Mouse (Mus musculus) hindbrain, embryonic 14.5 days (tissue): ENCODE results near the gene U2af2. TPM values are rescaled to one million over a fixed set of nuclear protein-coding genes. Genes with fewer than 3 reads are reported as not detected.

Experiments used
- ATAC-seq: fragments of 200-750 bp; cut with Nextera tagmentation; 2 replicates; pipeline ENCODE4 v1.8.0; 2017; ENCODE audit warnings: moderate number of reproducible peaks, mild to moderate bottlenecking, moderate TSS enrichment, moderate library complexity; ENCODE audit not compliant: low FRiP score
- DNase-seq: peaks from one replicate; pipeline ENCODE4 v3.0.0-alpha.2; 2015; ENCODE audit warnings: low spot score
- H3K27ac ChIP-seq: fragments of 300-500 bp; sonication (generic); 2 replicates; pipeline ENCODE4 v1.5.1; 2014; ENCODE audit warnings: mild to moderate bottlenecking, moderate library complexity
- H3K27me3 ChIP-seq: fragments of 300-500 bp; sonication (generic); 2 replicates; pipeline ENCODE4 v1.6.1; 2014; ENCODE audit warnings: mild to moderate bottlenecking, low read length, mixed read lengths; ENCODE audit not compliant: control insufficient read depth, insufficient read depth
- H3K36me3 ChIP-seq: fragments of 300-500 bp; sonication (generic); replicated peaks from 2 replicates; pipeline ENCODE4 v1.6.1; 2014; ENCODE audit not compliant: control insufficient read depth, insufficient read depth
- H3K4me1 ChIP-seq: fragments of 300-500 bp; sonication (generic); replicated peaks from 2 replicates; pipeline ENCODE4 v1.6.1; 2014; ENCODE audit warnings: antibody characterized with exemption, low read length, mixed read lengths; ENCODE audit not compliant: control insufficient read depth, insufficient read depth
- H3K4me2 ChIP-seq: fragments of 300-500 bp; sonication (generic); replicated peaks from 2 replicates; pipeline ENCODE4 v1.6.1; 2014; ENCODE audit warnings: mild to moderate bottlenecking, moderate library complexity
- H3K4me3 ChIP-seq: fragments of 300-500 bp; sonication (generic); replicated peaks from 2 replicates; pipeline ENCODE4 v1.5.1; 2014; ENCODE audit warnings: mild to moderate bottlenecking, low read length
- H3K9ac ChIP-seq: fragments of 300-500 bp; sonication (generic); 2 replicates; pipeline ENCODE4 v1.6.1; 2014
- H3K9me3 ChIP-seq: fragments of 300-500 bp; sonication (generic); 2 replicates; pipeline ENCODE4 v1.6.1; 2016; ENCODE audit warnings: low read length; ENCODE audit not compliant: control insufficient read depth
- WGBS: fragments of 180-500 bp; shearing (Covaris S2); extraction: QIAGEN DNeasy Blood & Tissue Kit; methylation state at CpG from one replicate; pipeline ENCODE4 v1.1.7; 2014; 5-methylcytosine and 5-hydroxymethylcytosine counted together
- polyA plus RNA-seq: library from polyadenylated mRNA; unstranded; fragments of >200 nt; fragmentation: Nextera tagmentation; extraction: Ambion mirVana; gene quantifications from 2 replicates; pipeline ENCODE4 v1.2.1, GENCODE M21; 2014

Gene U2af2
- polyA plus RNA-seq, 1 experiment from 2014 or later = 96.6 TPM

GRCm38 (mm10) chr7:5091008-5091728, 29.2 kb downstream of the U2af2 start:
- 90% methylated on average over 15 of the region's 15 CpGs for WGBS
- Histone ChIP-seq H3K27ac (no peak overlapping the region), H3K4me3 (no peak overlapping the region), H3K9ac (no peak overlapping the region), H3K4me1 (no peaks in the 10 kb centered on the region; the same call in 1 of the 2 replicates), H3K4me2 (no peak overlapping the region), H3K27me3 (no peaks in the 10 kb centered on the region), H3K36me3 (peaks cover 53% of the 10 kb centered on the region), H3K9me3 (no peaks in the 10 kb centered on the region)
- ATAC-seq (no peak), DNase-seq (no peak)

- no peaks in the 10 kb centered on the region for H3K9me3 ChIP-seq
- H3K27me3 ChIP-seq = no peaks in the 10 kb centered on the region
- no peak for ATAC-seq
- no peak overlapping the region for H3K9ac ChIP-seq
- H3K4me2 ChIP-seq = no peak overlapping the region
- no peak for DNase-seq
- 86% methylated on average over 6 of the region's 6 CpGs for WGBS
- H3K36me3 ChIP-seq = peaks cover 61% of the 10 kb centered on the region
- H3K4me3 ChIP-seq = no peak overlapping the region
- H3K4me1 ChIP-seq = no peaks in the 10 kb centered on the region
- no peak overlapping the region for H3K27ac ChIP-seq
Observed at GRCm38 (mm10) chr7:5092381-5092780, 30.4 kb downstream of the U2af2 start.

- H3K27me3 ChIP-seq = no peaks in the 10 kb centered on the region
- no peak overlapping the region for H3K27ac ChIP-seq
- no peak overlapping the region for H3K4me3 ChIP-seq
- no peaks in the 10 kb centered on the region for H3K4me1 ChIP-seq
- DNase-seq (no peak), ATAC-seq (no peak)
- WGBS = 84% methylated on average over 21 of the region's 21 CpGs
- no peak overlapping the region for H3K9ac ChIP-seq
- no peak overlapping the region for H3K4me2 ChIP-seq
- peaks cover 67% of the 10 kb centered on the region for H3K36me3 ChIP-seq
- H3K9me3 ChIP-seq = no peaks in the 10 kb centered on the region
Observed at GRCm38 (mm10) chr7:5092831-5093510, 31.0 kb downstream of the U2af2 start.

- peaks cover 51% of the 10 kb centered on the region for H3K36me3 ChIP-seq
- DNase-seq (no peak), ATAC-seq (no peak)
- H3K4me2 ChIP-seq = no peak overlapping the region
- no peaks in the 10 kb centered on the region for H3K4me1 ChIP-seq
- no peak overlapping the region for H3K9ac ChIP-seq
- H3K27ac ChIP-seq = no peak overlapping the region
- WGBS = 94% methylated on average over 5 of the region's 5 CpGs
- H3K9me3 ChIP-seq = no peaks in the 10 kb centered on the region
- no peaks in the 10 kb centered on the region for H3K27me3 ChIP-seq
- H3K4me3 ChIP-seq = no peak overlapping the region
Observed at GRCm38 (mm10) chr7:5098769-5099168, 36.8 kb downstream of the U2af2 start.

- 85% methylated on average over 3 of the region's 3 CpGs for WGBS
Observed at GRCm38 (mm10) chr7:5099796-5100195, 37.9 kb downstream of the U2af2 start.

GRCm38 (mm10) chr7:5101066-5101663, 39.2 kb downstream of the U2af2 start:
- ATAC-seq (peak; percentile 25; the same call in 1 of the 2 replicates), DNase-seq (no peak)
- Histone ChIP-seq H3K4me2 (no peak overlapping the region), H3K9ac (no peak overlapping the region), H3K27me3 (no peaks in the 10 kb centered on the region), H3K27ac (no peak overlapping the region), H3K4me1 (no peaks in the 10 kb centered on the region), H3K4me3 (no peak overlapping the region), H3K9me3 (no peaks in the 10 kb centered on the region), H3K36me3 (peaks cover 28% of the 10 kb centered on the region)
- WGBS = 88% methylated on average over 10 of the region's 10 CpGs

More at GRCm38 (mm10) chr7:5099796-5100195, 37.9 kb downstream of the U2af2 start:
- no peak for ATAC-seq
- no peak overlapping the region for H3K9ac ChIP-seq
- no peak overlapping the region for H3K4me2 ChIP-seq
- DNase-seq = no peak
- peaks cover 42% of the 10 kb centered on the region for H3K36me3 ChIP-seq
- no peaks in the 10 kb centered on the region for H3K27me3 ChIP-seq
- no peaks in the 10 kb centered on the region for H3K4me1 ChIP-seq
- H3K27ac ChIP-seq = no peak overlapping the region
- no peak overlapping the region for H3K4me3 ChIP-seq
- no peaks in the 10 kb centered on the region for H3K9me3 ChIP-seq

- H3K4me3 ChIP-seq = no peak overlapping the region
- no peak overlapping the region for H3K4me2 ChIP-seq
- H3K4me1 ChIP-seq = no peaks in the 10 kb centered on the region
- H3K9me3 ChIP-seq = no peaks in the 10 kb centered on the region
- no peak overlapping the region for H3K27ac ChIP-seq
- H3K9ac ChIP-seq = no peak overlapping the region
- WGBS = 89% methylated on average over 2 of the region's 2 CpGs
- peaks cover 17% of the 10 kb centered on the region for H3K36me3 ChIP-seq
- no peak for DNase-seq
- no peak for ATAC-seq
- no peaks in the 10 kb centered on the region for H3K27me3 ChIP-seq
Observed at GRCm38 (mm10) chr7:5102564-5102963, 40.6 kb downstream of the U2af2 start.

GRCm38 (mm10) chr7:5108272-5108671, 46.3 kb downstream of the U2af2 start:
- no peaks in the 10 kb centered on the region for H3K27me3 ChIP-seq
- H3K27ac ChIP-seq = no peak overlapping the region
- 82% methylated on average over 4 of the region's 4 CpGs for WGBS
- no peak overlapping the region for H3K4me3 ChIP-seq
- no peak overlapping the region for H3K4me2 ChIP-seq
- H3K4me1 ChIP-seq = no peaks in the 10 kb centered on the region
- H3K36me3 ChIP-seq = no peaks in the 10 kb centered on the region
- DNase-seq (no peak), ATAC-seq (no peak)
- no peak overlapping the region for H3K9ac ChIP-seq
- H3K9me3 ChIP-seq = no peaks in the 10 kb centered on the region

- ATAC-seq = no peak
- 85% methylated on average over 8 of the region's 8 CpGs for WGBS
Observed at GRCm38 (mm10) chr7:5109301-5109700, 47.4 kb downstream of the U2af2 start.

More at GRCm38 (mm10) chr7:5109301-5109700, 47.4 kb downstream of the U2af2 start:
- Histone ChIP-seq H3K9me3 (no peaks in the 10 kb centered on the region), H3K27me3 (no peaks in the 10 kb centered on the region), H3K4me1 (no peaks in the 10 kb centered on the region), H3K27ac (no peak overlapping the region), H3K9ac (no peak overlapping the region), H3K4me3 (no peak overlapping the region), H3K36me3 (no peaks in the 10 kb centered on the region), H3K4me2 (no peak overlapping the region)
- DNase-seq = no peak
